Mouse (Mus musculus): ENCODE data around the gene Tpra1. TPM values are rescaled to one million over a fixed set of nuclear protein-coding genes. Genes with fewer than 3 reads are reported as not detected.

Gene Tpra1
- polyA plus RNA-seq, 1 experiment from 2014 or later: 90.6 TPM

GRCm38 (mm10) chr6:88930049-88930448 lies 28.0 kb downstream of the Tpra1 start:
- H3K9ac ChIP-seq: no peak overlapping the region
- peaks cover 18% of the 10 kb centered on the region for H3K4me1 ChIP-seq

GRCm38 (mm10) chr6:88931449-88931848 lies 29.4 kb downstream of the Tpra1 start:
- H3K27me3 ChIP-seq: no peaks in the 10 kb centered on the region
- H3K27ac ChIP-seq: no peak overlapping the region
- H3K4me1 ChIP-seq: peaks cover 9% of the 10 kb centered on the region; the same call in 1 of the 2 replicates

More at GRCm38 (mm10) chr6:88930049-88930448, 28.0 kb downstream of the Tpra1 start:
- no peaks in the 10 kb centered on the region for H3K27me3 ChIP-seq
- H3K4me2 ChIP-seq (replicated peaks): no peak overlapping the region
- ATAC-seq (ENCODE audit: insufficient number of reproducible peaks, insufficient read depth, low FRiP score, low TSS enrichment): no peak
- no peak overlapping the region for H3K27ac ChIP-seq
- H3K4me3 ChIP-seq: no peak overlapping the region
- H3K9me3 ChIP-seq: no peaks in the 10 kb centered on the region
- 65% methylated on average over 7 of the region's 7 CpGs for WGBS
- H3K36me3 ChIP-seq: no peaks in the 10 kb centered on the region

GRCm38 (mm10) chr6:88934132-88934531 lies 32.1 kb downstream of the Tpra1 start:
- Histone ChIP-seq H3K27ac (no peak overlapping the region), H3K9me3 (no peaks in the 10 kb centered on the region), H3K4me2 (replicated peaks) (no peak overlapping the region), H3K36me3 (no peaks in the 10 kb centered on the region), H3K9ac (no peak overlapping the region), H3K4me1 (peaks cover 20% of the 10 kb centered on the region; the same call in 1 of the 2 replicates), H3K4me3 (no peak overlapping the region), H3K27me3 (no peaks in the 10 kb centered on the region)
- 36% methylated on average over 4 of the region's 4 CpGs for WGBS
- no peak for ATAC-seq (ENCODE audit: insufficient number of reproducible peaks, insufficient read depth, low FRiP score, low TSS enrichment)

More at GRCm38 (mm10) chr6:88931449-88931848, 29.4 kb downstream of the Tpra1 start:
- no peaks in the 10 kb centered on the region for H3K9me3 ChIP-seq
- H3K36me3 ChIP-seq: no peaks in the 10 kb centered on the region
- H3K9ac ChIP-seq: no peak overlapping the region
- H3K4me3 ChIP-seq: no peak overlapping the region
- no peak for ATAC-seq (ENCODE audit: insufficient number of reproducible peaks, insufficient read depth, low FRiP score, low TSS enrichment)
- 77% methylated on average over 2 of the region's 2 CpGs for WGBS
- H3K4me2 ChIP-seq (replicated peaks): no peak overlapping the region

- Histone ChIP-seq H3K4me2 (replicated peaks) (no peak overlapping the region), H3K9me3 (no peaks in the 10 kb centered on the region), H3K36me3 (no peaks in the 10 kb centered on the region), H3K4me1 (peaks cover 26% of the 10 kb centered on the region), H3K9ac (no peak overlapping the region), H3K27me3 (no peaks in the 10 kb centered on the region), H3K27ac (no peak overlapping the region), H3K4me3 (no peak overlapping the region)
- 18% methylated on average over 4 of the region's 4 CpGs for WGBS
- ATAC-seq (ENCODE audit: insufficient number of reproducible peaks, insufficient read depth, low FRiP score, low TSS enrichment): no peak
Observed at GRCm38 (mm10) chr6:88934816-88935215, 32.8 kb downstream of the Tpra1 start.

GRCm38 (mm10) chr6:88935735-88936276 lies 33.8 kb downstream of the Tpra1 start:
- ATAC-seq (ENCODE audit: insufficient number of reproducible peaks, insufficient read depth, low FRiP score, low TSS enrichment): no peak
- no peaks in the 10 kb centered on the region for H3K36me3 ChIP-seq
- no peak overlapping the region for H3K4me3 ChIP-seq
- H3K9me3 ChIP-seq: no peaks in the 10 kb centered on the region
- H3K27me3 ChIP-seq: 0 out of 2 replicates have a peak, but pooled peaks cover 4% of the 10 kb centered on the region
- no peak overlapping the region for H3K27ac ChIP-seq
- H3K4me2 ChIP-seq (replicated peaks): no peak overlapping the region
- 10% methylated on average over 4 of the region's 4 CpGs for WGBS
- no peak overlapping the region for H3K9ac ChIP-seq
- H3K4me1 ChIP-seq: peaks cover 32% of the 10 kb centered on the region

- Histone ChIP-seq H3K9me3 (no peaks in the 10 kb centered on the region), H3K4me3 (no peak overlapping the region), H3K27ac (no peak overlapping the region), H3K9ac (no peak overlapping the region), H3K36me3 (no peaks in the 10 kb centered on the region), H3K4me1 (peaks cover 32% of the 10 kb centered on the region), H3K4me2 (replicated peaks) (no peak overlapping the region), H3K27me3 (0 out of 2 replicates have a peak, but pooled peaks cover 5% of the 10 kb centered on the region)
- ATAC-seq (ENCODE audit: insufficient number of reproducible peaks, insufficient read depth, low FRiP score, low TSS enrichment): no peak
- WGBS: 53% methylated on average over 13 of the region's 13 CpGs
Observed at GRCm38 (mm10) chr6:88936342-88937213, 34.5 kb downstream of the Tpra1 start.

- no peak overlapping the region for H3K4me3 ChIP-seq
- no peaks in the 10 kb centered on the region for H3K9me3 ChIP-seq
- no peak overlapping the region for H3K4me2 ChIP-seq (replicated peaks)
- no peak overlapping the region for H3K9ac ChIP-seq
- no peak for ATAC-seq (ENCODE audit: insufficient number of reproducible peaks, insufficient read depth, low FRiP score, low TSS enrichment)
- H3K36me3 ChIP-seq: no peaks in the 10 kb centered on the region
- H3K4me1 ChIP-seq: peaks cover 32% of the 10 kb centered on the region
- H3K27me3 ChIP-seq: 0 out of 2 replicates have a peak, but pooled peaks cover 7% of the 10 kb centered on the region
- no peak overlapping the region for H3K27ac ChIP-seq
- 35% methylated on average over 4 of the region's 4 CpGs for WGBS
Observed at GRCm38 (mm10) chr6:88937214-88937549, 35.1 kb downstream of the Tpra1 start.

GRCm38 (mm10) chr6:88937971-88938663 lies 36.1 kb downstream of the Tpra1 start:
- Histone ChIP-seq H3K4me1 (peaks cover 32% of the 10 kb centered on the region), H3K36me3 (no peaks in the 10 kb centered on the region), H3K27me3 (0 out of 2 replicates have a peak, but pooled peaks cover 7% of the 10 kb centered on the region), H3K9me3 (no peaks in the 10 kb centered on the region), H3K4me3 (no peak overlapping the region), H3K4me2 (replicated peaks) (no peak overlapping the region), H3K27ac (no peak overlapping the region), H3K9ac (no peak overlapping the region)
- peak; percentile 36; the same call in 1 of the 2 replicates for ATAC-seq (ENCODE audit: insufficient number of reproducible peaks, insufficient read depth, low FRiP score, low TSS enrichment)
- 36% methylated on average over 4 of the region's 4 CpGs for WGBS

- 0 out of 2 replicates have a peak, but pooled peaks cover 7% of the 10 kb centered on the region for H3K27me3 ChIP-seq
- no peak for ATAC-seq (ENCODE audit: insufficient number of reproducible peaks, insufficient read depth, low FRiP score, low TSS enrichment)
- no peaks in the 10 kb centered on the region for H3K9me3 ChIP-seq
- H3K27ac ChIP-seq: peak overlapping the region; percentile 3; the same call in 1 of the 2 replicates
- no peak overlapping the region for H3K4me2 ChIP-seq (replicated peaks)
- peaks cover 32% of the 10 kb centered on the region for H3K4me1 ChIP-seq
- H3K36me3 ChIP-seq: no peaks in the 10 kb centered on the region
- 66% methylated on average over 5 of the region's 5 CpGs for WGBS
- H3K9ac ChIP-seq: no peak overlapping the region
- H3K4me3 ChIP-seq: no peak overlapping the region
Observed at GRCm38 (mm10) chr6:88938664-88939055, 36.6 kb downstream of the Tpra1 start.

GRCm38 (mm10) chr6:88939281-88940089 lies 37.4 kb downstream of the Tpra1 start:
- Histone ChIP-seq H3K4me3 (no peak overlapping the region), H3K27me3 (0 out of 2 replicates have a peak, but pooled peaks cover 7% of the 10 kb centered on the region), H3K4me1 (peaks cover 32% of the 10 kb centered on the region), H3K9ac (no peak overlapping the region), H3K4me2 (replicated peaks) (no peak overlapping the region), H3K9me3 (no peaks in the 10 kb centered on the region), H3K36me3 (no peaks in the 10 kb centered on the region), H3K27ac (peak overlapping the region; percentile 3; the same call in 1 of the 2 replicates)
- ATAC-seq (ENCODE audit: insufficient number of reproducible peaks, insufficient read depth, low FRiP score, low TSS enrichment): no peak
- 48% methylated on average over 12 of the region's 12 CpGs for WGBS

Data from embryonic facial prominence, embryonic 12.5 days (tissue).